ENCODE assay signal across 10 mouse cellular contexts in the genomic region with DNA sequence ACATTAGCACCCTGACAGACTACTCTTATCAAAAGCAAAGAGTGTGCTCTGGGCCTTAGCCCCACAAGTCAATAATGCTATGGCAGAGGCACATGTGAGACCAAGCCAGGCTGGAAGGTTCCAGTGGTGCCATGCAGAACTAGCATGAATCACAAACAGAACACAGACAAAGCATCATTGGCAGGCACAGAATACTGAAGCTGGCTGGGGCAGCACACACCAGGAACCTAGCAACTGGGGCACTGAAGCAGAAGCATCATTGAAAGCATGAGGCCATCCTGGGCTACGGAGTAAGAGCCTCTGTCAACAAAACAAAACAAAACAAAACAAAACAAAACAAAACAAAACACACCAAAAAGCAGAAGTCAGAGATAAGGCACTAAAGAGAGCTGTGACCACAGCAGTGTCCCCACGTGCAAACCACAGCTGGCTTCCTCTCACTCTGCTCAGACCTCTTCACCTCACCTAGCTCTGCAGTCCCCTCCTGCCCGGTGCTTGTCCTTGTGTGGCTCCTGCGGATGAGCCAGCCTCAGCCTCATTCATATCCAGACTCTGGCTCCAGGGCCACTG. TPM values are rescaled to one million over a fixed set of nuclear protein-coding genes. Genes with fewer than 3 reads are reported as not detected.
DNase-seq lines count a peak whose midpoint lies in the region; ATAC-seq lines count a peak whose summit lies in the region.
"Had no signal": no experiment of that assay in that cellular context is flagged by ENCODE, and none has a peak within 500 bp of the region (broad histone marks: within the 10 kb centered on the region; RNA-seq: fewer than 3 reads in every experiment).

No protein-coding gene starts in this region.

- no peaks in the 10 kb centered on the region for H3K9me3 ChIP-seq in liver, embryonic 12.5 days (replicated peaks)
- no peaks in the 10 kb centered on the region for H3K9me3 ChIP-seq in embryonic facial prominence, embryonic 10.5 days
- H3K9me3 ChIP-seq: intestine, embryonic 15.5 days had no signal

- H3K4me3 ChIP-seq in liver, embryonic 12.5 days = no peak overlapping the region
- H3K4me3 ChIP-seq in embryonic facial prominence, embryonic 10.5 days = no peak overlapping the region
- H3K4me3 ChIP-seq: intestine, embryonic 15.5 days had no signal

- 0 out of 2 replicates have a peak overlapping the region, but pooled peaks have one; percentile 4 for H3K27ac ChIP-seq in liver, embryonic 12.5 days
- H3K27ac ChIP-seq in embryonic facial prominence, embryonic 10.5 days (replicated peaks) = no peak overlapping the region
- H3K27ac ChIP-seq: intestine, embryonic 15.5 days; liver, embryonic 14.5 days had no signal

- H3K9ac ChIP-seq in liver, embryonic 12.5 days = 0 out of 2 replicates have a peak overlapping the region, but pooled peaks have one; percentile 7
- H3K9ac ChIP-seq: intestine, embryonic 15.5 days; liver, embryonic 14.5 days had no signal

- H3K27me3 ChIP-seq in liver, embryonic 12.5 days (replicated peaks) = peaks cover 8% of the 10 kb centered on the region
- no peaks in the 10 kb centered on the region for H3K27me3 ChIP-seq in splenic B cell, adult 2 months (ENCODE audit: control insufficient read depth, insufficient read depth, low read length, poor library complexity, severe bottlenecking)
- no peaks in the 10 kb centered on the region for H3K27me3 ChIP-seq in embryonic facial prominence, embryonic 10.5 days (replicated peaks; ENCODE audit: low read depth, poor library complexity, severe bottlenecking)
- H3K27me3 ChIP-seq: intestine, embryonic 15.5 days had no signal

- peaks cover 58% of the 10 kb centered on the region for H3K4me1 ChIP-seq in liver, embryonic 12.5 days
- peaks cover 17% of the 10 kb centered on the region for H3K4me1 ChIP-seq in embryonic facial prominence, embryonic 10.5 days

- ATAC-seq in activated CD4-positive, CD25-positive, alpha-beta regulatory T cell, adult 4 months = peak; percentile 50
- ATAC-seq in liver, embryonic 12.5 days = no peak
- ATAC-seq: intestine, embryonic 15.5 days had no signal

- peak; percentile 45 for DNase-seq in lung, postnatal 36 days
- no peak for DNase-seq in lung, postnatal 25 days (ENCODE audit: low spot score)
- peak; percentile 82 for DNase-seq in splenic B cell, adult 2 months (ENCODE audit: low read depth, low spot score)
- DNase-seq in adrenal gland, adult 18-20 months (ENCODE audit: low spot score in 2 of 2) = no peak
- no peak for DNase-seq in embryonic facial prominence, embryonic 10.5 days (ENCODE audit: low spot score)
- DNase-seq: thymus, postnatal 25 days had no signal

- H3K4me2 ChIP-seq in liver, embryonic 12.5 days = no peak overlapping the region
- H3K4me2 ChIP-seq: intestine, embryonic 15.5 days had no signal

- H3K36me3 ChIP-seq in liver, embryonic 12.5 days = no peaks in the 10 kb centered on the region
- H3K36me3 ChIP-seq in splenic B cell, adult 2 months (ENCODE audit: control insufficient read depth, insufficient read depth, low read length, poor library complexity, severe bottlenecking) = no peaks in the 10 kb centered on the region
- H3K36me3 ChIP-seq in embryonic facial prominence, embryonic 10.5 days (replicated peaks) = no peaks in the 10 kb centered on the region
- H3K36me3 ChIP-seq: intestine, embryonic 15.5 days had no signal

- WGBS in liver, embryonic 12.5 days (ENCODE audit: insufficient replicate concordance) = 35% methylated on average over 4 of the region's 4 CpGs
- 66% methylated on average over 4 of the region's 4 CpGs for WGBS in embryonic facial prominence, embryonic 10.5 days

RNA-seq across cellular contexts. Expression of a gene that starts 28.7 kb away (rescaled TPM):
- 10 to 100 TPM; 39.5 to 45.7 TPM for polyA plus RNA-seq in activated CD4-positive, CD25-positive, alpha-beta regulatory T cell, adult 4 months (2017; shearing (Covaris generic))
- 44.6 and 45.7 TPM in 2 replicates for polyA plus RNA-seq in liver, embryonic 12.5 days (2016; fragmentation: Nextera tagmentation; extraction: Ambion mirVana)
- 100 to 1,000 TPM; 159 to 166 TPM for total RNA-seq in adrenal gland, adult 18-20 months (2021)
- polyA plus RNA-seq in embryonic facial prominence, embryonic 10.5 days (2016; fragmentation: Nextera tagmentation; extraction: Ambion mirVana) = 107 and 109 TPM in 2 replicates

RNA-seq across cellular contexts. Expression of a gene that starts 29.4 kb away (rescaled TPM):
- 10 to 100 TPM; 25.1 to 28.8 TPM for polyA plus RNA-seq in activated CD4-positive, CD25-positive, alpha-beta regulatory T cell, adult 4 months (2017; shearing (Covaris generic))
- polyA plus RNA-seq in liver, embryonic 12.5 days (2016; fragmentation: Nextera tagmentation; extraction: Ambion mirVana) = 28.6 and 28.7 TPM in 2 replicates
- total RNA-seq in adrenal gland, adult 18-20 months (2021) = 10 to 100 TPM; 48.7 to 56.1 TPM
- polyA plus RNA-seq in embryonic facial prominence, embryonic 10.5 days (2016; fragmentation: Nextera tagmentation; extraction: Ambion mirVana) = 22.5 and 23.3 TPM in 2 replicates

Comparison
In these comparisons a context has a peak if more than half of its experiments do, and no peak if none do; other contexts are left out.
1. DNase-seq: peak in lung, postnatal 36 days (single experiment) and splenic B cell, adult 2 months (single experiment); none in lung, postnatal 25 days (single experiment), adrenal gland, adult 18-20 months (0 of 2) and embryonic facial prominence, embryonic 10.5 days (single experiment).